Mouse (Mus musculus) liver, embryonic 16.5 days (tissue): ENCODE measurements around the gene Lrrc32. TPM values are rescaled to one million over a fixed set of nuclear protein-coding genes. Genes with fewer than 3 reads are reported as not detected.

Experiments used
- ATAC-seq: fragments of 200-750 bp; cut with Nextera tagmentation; 2 replicates; pipeline ENCODE4 v1.8.0; 2017; ENCODE audit warnings: low read depth, mild to moderate bottlenecking, moderate number of reproducible peaks, moderate library complexity
- H3K27ac ChIP-seq: fragments of 300-500 bp; sonication (generic); 2 replicates; pipeline ENCODE4 v1.5.1; 2014; ENCODE audit warnings: mild to moderate bottlenecking, low read length
- H3K27me3 ChIP-seq: fragments of 300-500 bp; sonication (generic); 2 replicates; pipeline ENCODE4 v1.6.1; 2014; ENCODE audit warnings: low read depth, low read length, mixed read lengths; ENCODE audit not compliant: control insufficient read depth, insufficient read depth
- H3K36me3 ChIP-seq: fragments of 300-500 bp; sonication (generic); 2 replicates; pipeline ENCODE4 v1.6.1; 2014; ENCODE audit warnings: mild to moderate bottlenecking; ENCODE audit not compliant: control insufficient read depth, insufficient read depth
- H3K4me1 ChIP-seq: fragments of 300-500 bp; sonication (generic); 2 replicates; pipeline ENCODE4 v1.6.1; 2014; ENCODE audit warnings: low read depth, low read length, mixed read lengths; ENCODE audit not compliant: control insufficient read depth
- H3K4me2 ChIP-seq: fragments of 300-500 bp; sonication (generic); 2 replicates; pipeline ENCODE4 v1.6.1; 2014; ENCODE audit warnings: low read depth, low read length, mixed read lengths
- H3K4me3 ChIP-seq: fragments of 300-500 bp; sonication (generic); 2 replicates; pipeline ENCODE4 v1.5.1; 2014; ENCODE audit warnings: low read depth, mild to moderate bottlenecking, low read length
- H3K9ac ChIP-seq: fragments of 300-500 bp; sonication (generic); 2 replicates; pipeline ENCODE4 v1.6.1; 2014; ENCODE audit warnings: low read depth, low read length
- H3K9me3 ChIP-seq: fragments of 300-500 bp; sonication (generic); replicated peaks from 2 replicates; pipeline ENCODE4 v1.6.1; 2016; ENCODE audit warnings: low read length; ENCODE audit not compliant: control insufficient read depth
- WGBS: fragments of 180-500 bp; shearing (Covaris S2); extraction: QIAGEN DNeasy Blood & Tissue Kit; methylation state at CpG from one replicate; pipeline ENCODE4 v1.1.7; 2014; ENCODE audit not compliant: insufficient replicate concordance; 5-methylcytosine and 5-hydroxymethylcytosine counted together
- polyA plus RNA-seq: library from polyadenylated mRNA; unstranded; fragments of >200 nt; fragmentation: Nextera tagmentation; extraction: Ambion mirVana; gene quantifications from 2 replicates; pipeline ENCODE4 v1.2.1, GENCODE M21; 2015

Gene Lrrc32
- polyA plus RNA-seq, 1 experiment from 2014 or later = 7.1 TPM

- ATAC-seq = no peak
- Histone ChIP-seq H3K4me1 (no peaks in the 10 kb centered on the region), H3K27me3 (no peaks in the 10 kb centered on the region), H3K9me3 (no peaks in the 10 kb centered on the region), H3K4me3 (no peak overlapping the region), H3K4me2 (no peak overlapping the region), H3K27ac (no peak overlapping the region), H3K36me3 (no peaks in the 10 kb centered on the region), H3K9ac (no peak overlapping the region)
- 53% methylated on average over 3 of the region's 3 CpGs for WGBS
Observed at GRCm38 (mm10) chr7:98500470-98500869, 11.4 kb downstream of the Lrrc32 start.

DNA sequence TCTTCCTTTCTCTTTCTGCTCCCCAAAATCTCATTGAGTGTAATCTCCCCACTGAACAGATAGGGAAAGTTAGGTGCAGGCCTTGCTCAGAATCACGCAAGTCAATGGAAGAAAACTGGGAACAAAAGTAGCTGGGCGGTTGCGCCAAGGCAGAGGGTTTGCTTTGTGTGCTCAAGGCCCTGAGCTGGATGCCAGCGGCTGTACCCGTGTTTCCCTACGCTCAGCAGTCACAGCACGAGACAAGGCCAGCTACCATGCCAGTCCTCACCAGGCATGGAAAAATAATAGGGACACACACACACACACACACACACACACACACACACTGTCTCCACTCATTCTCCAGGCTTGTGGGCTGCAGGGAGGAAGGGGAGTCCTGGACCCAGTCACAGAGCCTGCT is 12.0 kb downstream of the Lrrc32 start:
- no peak for ATAC-seq
- Histone ChIP-seq H3K27me3 (no peaks in the 10 kb centered on the region), H3K36me3 (no peaks in the 10 kb centered on the region), H3K4me1 (no peaks in the 10 kb centered on the region), H3K9me3 (no peaks in the 10 kb centered on the region), H3K4me3 (no peak overlapping the region), H3K27ac (no peak overlapping the region), H3K4me2 (no peak overlapping the region), H3K9ac (no peak overlapping the region)
- WGBS = 81% methylated on average over 7 of the region's 7 CpGs

DNA sequence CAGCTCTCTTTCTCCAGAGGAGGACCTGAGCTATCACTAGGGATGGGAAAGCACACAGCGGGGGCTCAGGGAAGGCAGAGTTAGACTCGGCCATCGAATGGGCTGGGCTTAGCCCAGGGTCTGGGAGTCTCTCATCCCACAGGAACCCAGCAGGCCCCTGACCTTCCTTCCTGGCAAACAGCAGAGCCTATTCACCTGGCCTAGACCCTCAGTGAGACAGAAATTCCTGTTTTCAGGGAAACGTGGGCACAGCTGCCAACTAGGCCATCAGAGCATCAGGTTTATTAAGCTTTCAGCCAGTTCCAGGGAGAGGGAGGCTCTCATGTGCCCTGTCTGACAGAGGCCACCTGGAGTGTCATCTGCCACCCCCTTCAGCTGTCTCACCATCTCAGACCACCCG is 13.8 kb downstream of the Lrrc32 start:
- WGBS = 45% methylated on average over 5 of the region's 5 CpGs
- no peak overlapping the region for H3K27ac ChIP-seq
- H3K27me3 ChIP-seq = no peaks in the 10 kb centered on the region
- no peak for ATAC-seq
- no peaks in the 10 kb centered on the region for H3K9me3 ChIP-seq
- H3K4me3 ChIP-seq = no peak overlapping the region
- H3K4me1 ChIP-seq = no peaks in the 10 kb centered on the region
- H3K4me2 ChIP-seq = no peak overlapping the region
- no peaks in the 10 kb centered on the region for H3K36me3 ChIP-seq
- H3K9ac ChIP-seq = no peak overlapping the region

- Histone ChIP-seq H3K4me2 (no peak overlapping the region), H3K9me3 (no peaks in the 10 kb centered on the region), H3K4me3 (no peak overlapping the region), H3K27ac (no peak overlapping the region), H3K36me3 (no peaks in the 10 kb centered on the region), H3K27me3 (no peaks in the 10 kb centered on the region), H3K4me1 (no peaks in the 10 kb centered on the region), H3K9ac (no peak overlapping the region)
- ATAC-seq = 0 out of 2 replicates have a peak, but pooled peaks have one; percentile 5
- 57% methylated on average over 6 of the region's 6 CpGs for WGBS
Observed at GRCm38 (mm10) chr7:98503951-98504647, 15.0 kb downstream of the Lrrc32 start.

DNA sequence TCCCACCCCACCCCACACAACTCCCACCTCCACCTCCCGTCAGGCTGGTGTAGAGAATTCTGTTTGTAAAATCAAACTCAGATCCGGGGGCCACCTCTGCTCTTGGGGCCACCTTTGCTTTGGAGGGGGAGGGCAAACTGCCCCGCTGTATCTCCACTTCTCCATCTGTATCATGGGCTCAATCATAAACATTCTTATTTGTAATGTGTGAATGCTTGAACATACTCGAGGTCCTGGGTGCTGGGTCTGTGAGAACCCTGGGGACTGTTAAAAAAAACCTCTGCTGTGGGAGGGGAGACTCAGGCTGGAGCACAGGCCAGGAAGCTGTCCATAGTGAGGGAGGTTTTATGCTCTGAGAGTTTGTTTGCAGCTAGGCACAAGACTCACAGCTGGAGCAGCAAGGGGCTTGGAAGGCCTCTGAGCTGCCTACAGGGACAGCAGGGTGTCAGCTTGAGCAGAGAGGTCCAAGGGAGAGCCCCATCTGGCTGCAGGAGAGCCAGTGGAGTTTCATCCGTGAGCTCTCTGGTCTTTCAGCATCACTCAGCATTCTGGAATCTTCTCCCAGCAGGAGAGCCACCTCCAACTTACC is 15.7 kb downstream of the Lrrc32 start:
- H3K4me3 ChIP-seq = no peak overlapping the region
- H3K4me2 ChIP-seq = no peak overlapping the region

DNA sequence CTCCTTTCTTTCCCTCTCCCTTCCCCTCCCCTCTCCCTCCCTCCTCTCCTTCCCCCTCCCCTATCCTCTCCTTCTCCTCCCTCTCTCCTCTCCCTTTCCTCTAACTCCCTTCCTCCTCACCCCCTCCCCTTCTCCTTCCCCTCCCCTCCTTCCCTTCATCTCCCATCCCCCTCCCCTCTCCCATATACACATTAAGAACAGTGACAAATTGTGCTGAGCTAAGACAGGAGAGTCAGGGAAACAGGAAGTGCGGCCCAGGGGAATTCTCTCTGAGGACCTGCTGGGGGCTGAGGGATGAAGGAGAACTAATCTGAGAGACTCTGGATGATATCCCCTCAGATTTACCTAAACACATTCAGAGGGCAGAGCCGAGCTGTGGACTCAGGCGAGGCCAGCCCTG is 16.6 kb downstream of the Lrrc32 start:
- Histone ChIP-seq H3K9ac (no peak overlapping the region), H3K4me2 (no peak overlapping the region), H3K27ac (no peak overlapping the region), H3K4me1 (no peaks in the 10 kb centered on the region), H3K27me3 (no peaks in the 10 kb centered on the region), H3K36me3 (no peaks in the 10 kb centered on the region), H3K4me3 (no peak overlapping the region), H3K9me3 (no peaks in the 10 kb centered on the region)
- no peak for ATAC-seq
- 37% methylated on average over 3 of the region's 3 CpGs for WGBS

More for the DNA sequence above, 15.7 kb downstream of the Lrrc32 start:
- no peaks in the 10 kb centered on the region for H3K4me1 ChIP-seq
- no peaks in the 10 kb centered on the region for H3K27me3 ChIP-seq
- H3K9ac ChIP-seq = no peak overlapping the region
- 39% methylated on average over 5 of the region's 5 CpGs for WGBS
- H3K36me3 ChIP-seq = no peaks in the 10 kb centered on the region
- H3K9me3 ChIP-seq = no peaks in the 10 kb centered on the region
- no peak for ATAC-seq
- 0 out of 2 replicates have a peak overlapping the region, but pooled peaks have one; percentile 17 for H3K27ac ChIP-seq

DNA sequence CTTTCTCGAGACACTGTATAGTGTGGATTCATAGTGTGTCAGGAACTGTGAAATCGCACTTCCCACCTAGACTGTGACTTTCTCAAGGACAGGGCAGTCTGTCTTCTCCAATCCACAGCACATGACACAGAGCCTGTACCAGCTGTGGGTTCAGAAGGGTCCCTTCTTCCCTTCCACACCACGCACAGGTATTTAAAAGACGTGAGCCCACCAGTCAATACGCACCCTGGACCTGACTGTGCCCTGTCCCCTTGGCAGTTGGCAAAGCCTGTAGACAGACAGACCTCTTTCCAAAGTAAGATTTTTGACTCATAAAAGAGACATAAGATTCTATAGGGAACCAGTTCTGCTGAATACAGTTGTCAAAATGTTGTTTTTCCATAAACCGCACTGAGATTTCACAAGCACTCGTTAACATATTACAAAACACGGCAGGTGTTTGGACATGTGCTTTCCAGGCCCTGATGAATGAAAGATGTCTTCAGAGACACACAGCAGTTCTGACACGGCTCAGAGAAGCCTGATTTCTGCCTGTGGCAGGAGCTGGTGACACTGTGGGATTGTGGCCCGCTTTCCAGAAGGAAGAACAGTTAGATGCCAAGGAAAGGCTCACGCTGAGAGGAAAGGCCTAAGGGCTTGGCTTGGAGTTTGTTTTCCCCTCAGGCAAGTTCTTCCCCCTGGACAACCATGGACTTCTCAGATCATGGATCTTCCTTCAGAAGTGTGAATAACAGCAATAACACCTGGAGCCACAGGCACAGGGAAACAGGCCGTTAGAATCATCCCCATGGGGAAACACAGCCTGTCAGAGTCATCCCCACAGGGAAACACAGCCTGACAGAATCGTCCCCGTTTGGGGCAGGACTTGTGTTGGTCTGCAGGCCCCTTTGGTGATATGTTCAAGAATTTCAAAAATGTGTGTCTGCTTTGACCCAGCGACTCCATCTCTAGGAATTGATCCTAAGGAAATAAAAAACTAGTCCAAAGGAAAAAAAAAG is 22.2 kb downstream of the Lrrc32 start:
- 63% methylated on average over 15 of the region's 15 CpGs for WGBS
- no peak for ATAC-seq
- no peaks in the 10 kb centered on the region for H3K9me3 ChIP-seq
- H3K36me3 ChIP-seq = no peaks in the 10 kb centered on the region
- no peaks in the 10 kb centered on the region for H3K27me3 ChIP-seq
- H3K4me3 ChIP-seq = no peak overlapping the region
- H3K9ac ChIP-seq = no peak overlapping the region
- H3K4me2 ChIP-seq = no peak overlapping the region
- H3K4me1 ChIP-seq = no peaks in the 10 kb centered on the region
- 0 out of 2 replicates have a peak overlapping the region, but pooled peaks have one; percentile 2 for H3K27ac ChIP-seq

DNA sequence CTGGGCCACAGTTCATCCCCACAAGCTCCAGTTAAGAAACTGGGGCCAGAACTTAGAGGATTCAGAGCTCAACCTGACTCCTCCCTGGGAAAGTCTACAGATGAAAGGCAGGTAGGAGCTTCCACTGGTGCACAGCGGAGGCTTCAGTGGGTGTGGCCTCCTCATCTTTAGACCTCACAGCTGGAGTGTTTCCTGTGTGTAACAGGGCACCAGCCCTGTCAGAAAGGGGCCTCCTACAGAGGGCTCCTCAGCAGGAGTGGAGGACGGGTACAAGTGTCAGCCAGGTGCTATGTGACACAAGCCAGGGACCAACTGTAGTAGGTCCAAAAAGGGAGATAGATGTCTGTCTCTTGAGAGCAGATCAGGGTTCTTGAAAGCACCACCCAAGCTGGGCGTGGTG is 24.2 kb downstream of the Lrrc32 start:
- no peaks in the 10 kb centered on the region for H3K9me3 ChIP-seq
- WGBS = 55% methylated on average over 3 of the region's 3 CpGs
- no peaks in the 10 kb centered on the region for H3K36me3 ChIP-seq
- no peak for ATAC-seq
- H3K27ac ChIP-seq = no peak overlapping the region
- no peak overlapping the region for H3K4me3 ChIP-seq
- no peak overlapping the region for H3K4me2 ChIP-seq
- no peaks in the 10 kb centered on the region for H3K4me1 ChIP-seq
- H3K9ac ChIP-seq = no peak overlapping the region
- no peaks in the 10 kb centered on the region for H3K27me3 ChIP-seq
